26 mouse cellular contexts compared by ENCODE assay signal in the genomic region with DNA sequence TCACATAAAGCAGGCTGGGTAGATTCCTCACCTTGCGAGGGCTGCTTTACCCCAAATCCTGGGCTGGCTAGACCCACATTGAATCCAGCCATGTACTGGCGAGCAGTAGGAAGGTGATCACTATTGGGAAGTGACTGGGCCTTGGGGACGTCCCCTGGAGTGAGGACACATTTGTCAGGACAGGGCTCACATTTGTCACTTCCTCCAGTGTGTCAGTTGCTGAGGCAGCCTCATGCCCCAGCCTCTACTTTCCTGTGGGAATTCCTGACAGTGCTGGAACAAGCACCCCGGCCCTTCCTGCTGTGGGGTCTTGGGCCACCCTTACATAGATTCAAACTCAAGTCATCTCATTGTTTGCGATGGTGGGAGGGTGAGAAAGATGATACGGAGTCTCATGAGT. TPM values are rescaled to one million over a fixed set of nuclear protein-coding genes. Genes with fewer than 3 reads are reported as not detected.
DNase-seq lines count a peak whose midpoint lies in the region; ATAC-seq and TF ChIP-seq lines count a peak whose summit lies in the region.
"Had no signal": no experiment of that assay in that cellular context is flagged by ENCODE, and none has a peak within 500 bp of the region (broad histone marks: within the 10 kb centered on the region; RNA-seq: fewer than 3 reads in every experiment).

No protein-coding gene starts in this region.

- no peaks in the 10 kb centered on the region; the same call in 1 of the 2 replicates for H3K36me3 ChIP-seq in heart, adult 2 months (ENCODE audit: control insufficient read depth, insufficient read depth, low read length)
- peaks cover 29% of the 10 kb centered on the region for H3K36me3 ChIP-seq in kidney, embryonic 15.5 days
- peaks cover 5% of the 10 kb centered on the region for H3K36me3 ChIP-seq in kidney, embryonic 16.5 days (ENCODE audit: insufficient read depth, low read length)
- H3K36me3 ChIP-seq in heart, embryonic 13.5 days, result peaks cover 8% of the 10 kb centered on the region; the same call in 1 of the 2 replicates
- H3K36me3 ChIP-seq: liver, embryonic 12.5 days had no signal

- no peak overlapping the region for H3K4me3 ChIP-seq in heart, adult 2 months
- no peak overlapping the region for H3K4me3 ChIP-seq in kidney, embryonic 15.5 days (replicated peaks)
- no peak overlapping the region for H3K4me3 ChIP-seq in kidney, embryonic 16.5 days (ENCODE audit: low read length)
- H3K4me3 ChIP-seq in heart, embryonic 13.5 days, result no peak overlapping the region
- H3K4me3 ChIP-seq: forebrain, embryonic 10.5 days; hindbrain, embryonic 13.5 days; limb, embryonic 12.5 days; liver, embryonic 12.5 days; neural tube, embryonic 15.5 days had no signal

- peak in 1 of 2 experiments; percentile 44 for DNase-seq in heart, adult 2 months
- no peak for DNase-seq in heart, postnatal 10 days
- peak; percentile 38 to 68 for DNase-seq in kidney, postnatal 25 days
- DNase-seq in thymus, postnatal 4 days, result no peak
- DNase-seq: cerebellum, adult 2 months; lung, adult 2 months; lung, postnatal 4 days; right cerebral cortex, postnatal 25 days had no signal

- H3K4me2 ChIP-seq in kidney, embryonic 15.5 days, result no peak overlapping the region
- no peak overlapping the region for H3K4me2 ChIP-seq in kidney, embryonic 16.5 days (replicated peaks; ENCODE audit: low read depth, low read length)
- no peak overlapping the region for H3K4me2 ChIP-seq in heart, embryonic 13.5 days
- H3K4me2 ChIP-seq: hindbrain, embryonic 13.5 days; limb, embryonic 12.5 days; liver, embryonic 12.5 days; neural tube, embryonic 15.5 days had no signal

- intact Hi-C loops in heart, adult 2 months (cut with DNase I), result loop anchor here (2.0 kb wide), 2 partner anchors 83 to 95 kb away; a partner anchor contains a TSS
- intact Hi-C loops in heart, postnatal 10 days (cut with DNase I), result no loop called here

- H3K27me3 ChIP-seq in heart, adult 2 months (ENCODE audit: control insufficient read depth, insufficient read depth, low read length), result no peaks in the 10 kb centered on the region
- no peaks in the 10 kb centered on the region for H3K27me3 ChIP-seq in kidney, embryonic 15.5 days
- no peaks in the 10 kb centered on the region for H3K27me3 ChIP-seq in kidney, embryonic 16.5 days (ENCODE audit: insufficient read depth, low read length)
- no peaks in the 10 kb centered on the region for H3K27me3 ChIP-seq in heart, embryonic 13.5 days (replicated peaks)
- H3K27me3 ChIP-seq: hindbrain, embryonic 13.5 days; limb, embryonic 12.5 days; liver, embryonic 12.5 days; neural tube, embryonic 15.5 days had no signal

- H3K9me3 ChIP-seq in kidney, embryonic 15.5 days (replicated peaks), result no peaks in the 10 kb centered on the region
- no peaks in the 10 kb centered on the region for H3K9me3 ChIP-seq in kidney, embryonic 16.5 days (ENCODE audit: low read length)
- no peaks in the 10 kb centered on the region for H3K9me3 ChIP-seq in heart, embryonic 13.5 days
- H3K9me3 ChIP-seq: forebrain, embryonic 10.5 days; hindbrain, embryonic 13.5 days; limb, embryonic 12.5 days; liver, embryonic 12.5 days; neural tube, embryonic 15.5 days had no signal

- H3K4me1 ChIP-seq in heart, adult 2 months (ENCODE audit: control insufficient read depth, insufficient read depth, low read length), result peaks cover 42% of the 10 kb centered on the region
- peaks cover 76% of the 10 kb centered on the region for H3K4me1 ChIP-seq in kidney, embryonic 15.5 days
- H3K4me1 ChIP-seq in kidney, embryonic 16.5 days (ENCODE audit: insufficient read depth, low read length), result peaks cover 32% of the 10 kb centered on the region
- H3K4me1 ChIP-seq in heart, embryonic 13.5 days, result peaks cover 83% of the 10 kb centered on the region
- H3K4me1 ChIP-seq: limb, embryonic 12.5 days had no signal

- no peak overlapping the region for H3K9ac ChIP-seq in heart, adult 2 months (ENCODE audit: low read depth, low read length)
- H3K9ac ChIP-seq in kidney, embryonic 15.5 days, result no peak overlapping the region
- no peak overlapping the region for H3K9ac ChIP-seq in kidney, embryonic 16.5 days (replicated peaks; ENCODE audit: low read length)
- 0 out of 2 replicates have a peak overlapping the region, but pooled peaks have one; percentile 25 for H3K9ac ChIP-seq in heart, embryonic 13.5 days
- H3K9ac ChIP-seq: hindbrain, embryonic 13.5 days; limb, embryonic 12.5 days; liver, embryonic 12.5 days; neural tube, embryonic 15.5 days had no signal

- no peak for TF ChIP-seq CTCF in heart, adult 2 months (IDR thresholded peaks at IDR 0.05)

- WGBS in heart, adult 2 months, result 48% methylated on average over 6 of the region's 6 CpGs
- 74% methylated on average over 6 of the region's 6 CpGs for WGBS in kidney, embryonic 15.5 days
- WGBS in kidney, embryonic 16.5 days, result 74% methylated on average over 6 of the region's 6 CpGs
- 61% methylated on average over 6 of the region's 6 CpGs for WGBS in heart, embryonic 13.5 days

- no peaks in the 10 kb centered on the region for H3K79me2 ChIP-seq in heart, adult 2 months (replicated peaks; ENCODE audit: control insufficient read depth, insufficient read depth, low read length)

- H3K27ac ChIP-seq in heart, adult 2 months, result peak overlapping the region; percentile 66
- peak overlapping the region; percentile 28; the same call in 1 of the 2 replicates for H3K27ac ChIP-seq in kidney, embryonic 15.5 days
- H3K27ac ChIP-seq in kidney, embryonic 16.5 days (ENCODE audit: low read length), result no peak overlapping the region
- peak overlapping the region; percentile 36; the same call in 1 of the 2 replicates for H3K27ac ChIP-seq in heart, embryonic 13.5 days (replicated peaks)
- H3K27ac ChIP-seq: forebrain, embryonic 10.5 days; hindbrain, embryonic 13.5 days; limb, embryonic 12.5 days; liver, embryonic 12.5 days; neural tube, embryonic 15.5 days had no signal

- no peak for ATAC-seq in kidney, embryonic 15.5 days (replicated peaks; ENCODE audit: low FRiP score)
- no peak for ATAC-seq in kidney, embryonic 16.5 days (ENCODE audit: low FRiP score, low TSS enrichment)
- no peak for ATAC-seq in heart, embryonic 13.5 days (ENCODE audit: extremely low read depth, insufficient number of reproducible peaks, low FRiP score, low TSS enrichment)
- ATAC-seq: inflammation-experienced regulatory T-cells, adult 6 months; liver, embryonic 12.5 days; midbrain, embryonic 16.5 days had no signal

- TF ChIP-seq POLR2A in heart, adult 2 months (IDR thresholded peaks at IDR 0.05; ENCODE audit: insufficient read depth, low read depth, low read length), result no peak

- 0 out of 2 replicates have a peak, but pooled peaks have one; percentile 11 for TF ChIP-seq EP300 in heart, adult 2 months (IDR thresholded peaks at IDR 0.05; ENCODE audit: insufficient read depth, low read depth, low read length)

RNA-seq across cellular contexts. Expression of a gene that starts 19.8 kb away (rescaled TPM):
- total RNA-seq in heart, adult 2 months (2021), result under 1 TPM in 1 of 2 experiments, not detected in 1; 0.23 TPM
- polyA plus RNA-seq in heart, adult 2 months (2012; rRNA removed), result 0.44 and 1.3 TPM in 2 replicates
- under 1 TPM; 0.07 to 0.20 TPM for total RNA-seq in heart, postnatal 10 days (2021)
- 0.10 and 0.14 TPM in 2 replicates for polyA plus RNA-seq in kidney, embryonic 15.5 days (2015; fragmentation: Nextera tagmentation; extraction: Ambion mirVana)
- 0.16 and 0.37 TPM in 2 replicates for polyA plus RNA-seq in kidney, embryonic 16.5 days (2015; fragmentation: Nextera tagmentation; extraction: Ambion mirVana)
- polyA plus RNA-seq in heart, embryonic 13.5 days (2015; fragmentation: Nextera tagmentation; extraction: Ambion mirVana), result 0.08 TPM in 1 of 2 replicates, not detected in the other
- total RNA-seq: granulocyte monocyte progenitor cell, adult 5-6 weeks had no signal
- polyA plus RNA-seq: liver, embryonic 12.5 days had no signal

RNA-seq across cellular contexts. Expression of a gene that starts 33.0 kb away (rescaled TPM):
- not detected for total RNA-seq in heart, adult 2 months (2021)
- not detected in 2 replicates for polyA plus RNA-seq in heart, adult 2 months (2012; rRNA removed)
- not detected for total RNA-seq in heart, postnatal 10 days (2021)
- not detected in 2 replicates for polyA plus RNA-seq in kidney, embryonic 15.5 days (2015; fragmentation: Nextera tagmentation; extraction: Ambion mirVana)
- not detected in 2 replicates for polyA plus RNA-seq in kidney, embryonic 16.5 days (2015; fragmentation: Nextera tagmentation; extraction: Ambion mirVana)
- not detected in 2 replicates for polyA plus RNA-seq in heart, embryonic 13.5 days (2015; fragmentation: Nextera tagmentation; extraction: Ambion mirVana)
- total RNA-seq: adrenal gland, adult 18-20 months; adrenal gland, postnatal 4 days; granulocyte monocyte progenitor cell, adult 5-6 weeks; layer of hippocampus, postnatal 25 days; left cerebral cortex, postnatal 10 days had no signal
- polyA plus RNA-seq: C2C12; cerebellum, adult 2 months; forebrain, embryonic 10.5 days; hindbrain, embryonic 13.5 days; inflammation-experienced regulatory T-cells, adult 6 months; large intestine, adult 2 months; limb, embryonic 12.5 days; liver, embryonic 12.5 days; lung, adult 2 months; midbrain, embryonic 16.5 days; neural tube, embryonic 15.5 days; stomach, embryonic 16.5 days had no signal

RNA-seq across cellular contexts. Expression of a gene that starts 58.5 kb away (rescaled TPM):
- total RNA-seq in heart, adult 2 months (2021), result 1 to 10 TPM; 6.6 to 7.3 TPM
- 12.8 and 15.2 TPM in 2 replicates for polyA plus RNA-seq in heart, adult 2 months (2012; rRNA removed)
- total RNA-seq in heart, postnatal 10 days (2021), result 10 to 100 TPM; 22.4 to 22.9 TPM
- polyA plus RNA-seq in kidney, embryonic 15.5 days (2015; fragmentation: Nextera tagmentation; extraction: Ambion mirVana), result 32.0 and 36.9 TPM in 2 replicates
- polyA plus RNA-seq in kidney, embryonic 16.5 days (2015; fragmentation: Nextera tagmentation; extraction: Ambion mirVana), result 38.4 and 40.1 TPM in 2 replicates
- polyA plus RNA-seq in heart, embryonic 13.5 days (2015; fragmentation: Nextera tagmentation; extraction: Ambion mirVana), result 21.2 and 21.4 TPM in 2 replicates

RNA-seq across cellular contexts. Expression of a gene that starts 58.6 kb away (rescaled TPM):
- total RNA-seq in heart, adult 2 months (2021), result 1 to 10 TPM in 1 of 2 experiments, under 1 TPM in 1; 0.93 to 1.5 TPM
- polyA plus RNA-seq in heart, adult 2 months (2012; rRNA removed), result 1.2 and 1.5 TPM in 2 replicates
- 1 to 10 TPM; 2.6 to 3.5 TPM for total RNA-seq in heart, postnatal 10 days (2021)
- 21.3 and 21.7 TPM in 2 replicates for polyA plus RNA-seq in kidney, embryonic 15.5 days (2015; fragmentation: Nextera tagmentation; extraction: Ambion mirVana)
- polyA plus RNA-seq in kidney, embryonic 16.5 days (2015; fragmentation: Nextera tagmentation; extraction: Ambion mirVana), result 18.6 and 22.0 TPM in 2 replicates
- 8.7 and 10.4 TPM in 2 replicates for polyA plus RNA-seq in heart, embryonic 13.5 days (2015; fragmentation: Nextera tagmentation; extraction: Ambion mirVana)

Comparison
In these comparisons a context has a peak if more than half of its experiments do, and no peak if none do; other contexts are left out.
1. DNase-seq: peak in kidney, postnatal 25 days (2 of 2); none in heart, postnatal 10 days (0 of 2) and thymus, postnatal 4 days (single experiment).